Comparison of ENCODE assay signal across 26 mouse cellular contexts in genomic region chr11:121192742-121193141, GRCm38 (mm10). TPM values are rescaled to one million over a fixed set of nuclear protein-coding genes. Genes with fewer than 3 reads are reported as not detected.
DNase-seq lines count a peak whose midpoint lies in the region; ATAC-seq and TF ChIP-seq lines count a peak whose summit lies in the region.
"Had no signal": no experiment of that assay in that cellular context is flagged by ENCODE, and none has a peak within 500 bp of the region (broad histone marks: within the 10 kb centered on the region; RNA-seq: fewer than 3 reads in every experiment).

No protein-coding gene starts in this region.

- 83% methylated on average over 2 of the region's 2 CpGs for WGBS in midbrain, embryonic 11.5 days
- 56% methylated on average over 2 of the region's 2 CpGs for WGBS in kidney, embryonic 15.5 days

- no peak for TF ChIP-seq POLR2A in MEL (IDR thresholded peaks at IDR 0.05; ENCODE audit: control insufficient read depth in 1 of 2, insufficient read depth in 1 of 2, low read depth in 1 of 2, low read length in 2 of 2, poor library complexity in 1 of 2)

- TF ChIP-seq CTCF in MEL (IDR thresholded peaks at IDR 0.05 in 2 of 3, conservative IDR thresholded peaks at IDR 0.05 in 1 of 3; ENCODE audit: control insufficient read depth in 1 of 3, insufficient read depth in 1 of 3, low read depth in 2 of 3, low read length in 3 of 3, poor library complexity in 1 of 3, severe bottlenecking in 1 of 3) = no peak

- no peak overlapping the region for H3K9ac ChIP-seq in MEL (ENCODE audit: control insufficient read depth, low read depth, low read length, poor library complexity, severe bottlenecking)
- H3K9ac ChIP-seq in midbrain, embryonic 11.5 days (ENCODE audit: low read length) = no peak overlapping the region
- H3K9ac ChIP-seq in kidney, embryonic 15.5 days = no peak overlapping the region
- H3K9ac ChIP-seq: embryonic facial prominence, embryonic 13.5 days; embryonic facial prominence, embryonic 15.5 days; forebrain, embryonic 12.5 days had no signal

- H3K4me2 ChIP-seq in midbrain, embryonic 11.5 days = no peak overlapping the region
- H3K4me2 ChIP-seq in kidney, embryonic 15.5 days = no peak overlapping the region
- H3K4me2 ChIP-seq: embryonic facial prominence, embryonic 13.5 days; embryonic facial prominence, embryonic 15.5 days; forebrain, embryonic 12.5 days had no signal

- ATAC-seq in megakaryocyte-erythroid progenitor cell, adult 5-6 weeks (replicated peaks; ENCODE audit: low FRiP score, low TSS enrichment, poor library complexity, severe bottlenecking) = peak; percentile 52
- no peak for ATAC-seq in midbrain, embryonic 11.5 days (ENCODE audit: low FRiP score)
- ATAC-seq in kidney, embryonic 15.5 days (replicated peaks; ENCODE audit: low FRiP score) = no peak
- ATAC-seq: forebrain, embryonic 14.5 days; forebrain, embryonic 16.5 days had no signal

- H3K4me3 ChIP-seq in MEL (ENCODE audit: control insufficient read depth in 1 of 2, insufficient read depth in 1 of 2, low read depth in 2 of 2, low read length in 2 of 2) = no peak overlapping the region
- H3K4me3 ChIP-seq in midbrain, embryonic 11.5 days (ENCODE audit: low read depth, low read length) = no peak overlapping the region
- no peak overlapping the region for H3K4me3 ChIP-seq in kidney, embryonic 15.5 days (replicated peaks)
- H3K4me3 ChIP-seq: embryonic facial prominence, embryonic 13.5 days; embryonic facial prominence, embryonic 15.5 days; erythroblast, embryonic 14.5 days; forebrain, embryonic 10.5 days; forebrain, embryonic 12.5 days had no signal

- H3K79me2 ChIP-seq in MEL (ENCODE audit: control insufficient read depth, insufficient read depth, low read length, poor library complexity) = no peaks in the 10 kb centered on the region

- no peaks in the 10 kb centered on the region for H3K36me3 ChIP-seq in MEL (ENCODE audit: control insufficient read depth in 1 of 2, insufficient read depth in 2 of 2, low read length in 2 of 2)
- H3K36me3 ChIP-seq in midbrain, embryonic 11.5 days (ENCODE audit: control insufficient read depth, insufficient read depth, low read length) = no peaks in the 10 kb centered on the region
- H3K36me3 ChIP-seq in kidney, embryonic 15.5 days = peaks cover 6% of the 10 kb centered on the region; the same call in 1 of the 2 replicates
- H3K36me3 ChIP-seq: embryonic facial prominence, embryonic 15.5 days had no signal

- TF ChIP-seq EP300 in MEL (IDR thresholded peaks at IDR 0.05; ENCODE audit: low read depth in 1 of 2, low read length in 2 of 2) = no peak

- TF ChIP-seq RAD21 in MEL (IDR thresholded peaks at IDR 0.05; ENCODE audit: low read depth, low read length) = no peak

- H3K9me3 ChIP-seq in MEL (replicated peaks; ENCODE audit: insufficient read depth, low read length) = no peaks in the 10 kb centered on the region
- no peaks in the 10 kb centered on the region for H3K9me3 ChIP-seq in midbrain, embryonic 11.5 days (ENCODE audit: control insufficient read depth, low read length)
- H3K9me3 ChIP-seq in kidney, embryonic 15.5 days (replicated peaks) = no peaks in the 10 kb centered on the region
- H3K9me3 ChIP-seq: embryonic facial prominence, embryonic 13.5 days; embryonic facial prominence, embryonic 15.5 days; forebrain, embryonic 10.5 days; forebrain, embryonic 12.5 days had no signal

- no peaks in the 10 kb centered on the region for H3K4me1 ChIP-seq in MEL (ENCODE audit: control insufficient read depth in 1 of 2, insufficient read depth in 2 of 2, low read length in 2 of 2)
- H3K4me1 ChIP-seq in midbrain, embryonic 11.5 days (ENCODE audit: control insufficient read depth, insufficient read depth, low read length) = no peaks in the 10 kb centered on the region
- H3K4me1 ChIP-seq in kidney, embryonic 15.5 days = peaks cover 4% of the 10 kb centered on the region; the same call in 1 of the 2 replicates
- H3K4me1 ChIP-seq: embryonic facial prominence, embryonic 13.5 days; embryonic facial prominence, embryonic 15.5 days; forebrain, embryonic 10.5 days; forebrain, embryonic 12.5 days had no signal

- no peak overlapping the region for H3K27ac ChIP-seq in MEL (ENCODE audit: control insufficient read depth, low read depth, low read length)
- no peak overlapping the region for H3K27ac ChIP-seq in midbrain, embryonic 11.5 days (ENCODE audit: low read depth, low read length)
- no peak overlapping the region for H3K27ac ChIP-seq in kidney, embryonic 15.5 days
- H3K27ac ChIP-seq: embryonic facial prominence, embryonic 13.5 days; embryonic facial prominence, embryonic 15.5 days; forebrain, embryonic 10.5 days; forebrain, embryonic 12.5 days had no signal

- peak; percentile 17 for DNase-seq in MEL (ENCODE audit: low read depth, low spot score)
- peak; percentile 83 for DNase-seq in MN1 (ENCODE audit: low spot score)
- DNase-seq in midbrain, embryonic 11.5 days (ENCODE audit: low spot score, missing footprints) = no peak
- DNase-seq: adrenal gland, adult 2 months; adrenal gland, postnatal 10 days; adrenal gland, postnatal 25 days; cerebellum, adult 11 months; cerebellum, adult 18-20 months; cerebellum, adult 8-10 months; cerebellum, adult 9-11 months; cerebellum, postnatal 14 days; cerebellum, postnatal 36 days; embryo, embryonic 11 days had no signal

- no peaks in the 10 kb centered on the region for H3K27me3 ChIP-seq in MEL (ENCODE audit: control insufficient read depth in 1 of 2, insufficient read depth in 2 of 2, low read length in 2 of 2)
- H3K27me3 ChIP-seq in midbrain, embryonic 11.5 days (ENCODE audit: control insufficient read depth, insufficient read depth, low read length) = no peaks in the 10 kb centered on the region
- no peaks in the 10 kb centered on the region for H3K27me3 ChIP-seq in kidney, embryonic 15.5 days
- H3K27me3 ChIP-seq: embryonic facial prominence, embryonic 13.5 days; embryonic facial prominence, embryonic 15.5 days; forebrain, embryonic 12.5 days had no signal

TF ChIP-seq in MEL, 35 proteins besides CTCF, POLR2A, EP300 and RAD21 (continues in another document):
- TF ChIP-seq E2F4 (IDR thresholded peaks at IDR 0.05; ENCODE audit: borderline replicate concordance, low read depth, low read length) = no peak
- no peak for TF ChIP-seq MXI1 (IDR thresholded peaks at IDR 0.05; ENCODE audit: low read depth, low read length)
- no peak for TF ChIP-seq SMC3 (IDR thresholded peaks at IDR 0.05; ENCODE audit: low read depth, low read length)
- no peak for TF ChIP-seq MAFK (IDR thresholded peaks at IDR 0.05; ENCODE audit: borderline replicate concordance, low read depth, low read length)
- TF ChIP-seq MYB (IDR thresholded peaks at IDR 0.05; ENCODE audit: low read depth, low read length) = no peak
- no peak for TF ChIP-seq BHLHE40 (IDR thresholded peaks at IDR 0.05; ENCODE audit: borderline replicate concordance, low read depth, low read length)
- no peak for TF ChIP-seq USF1 (IDR thresholded peaks at IDR 0.05; ENCODE audit: low read depth, low read length)

RNA-seq across cellular contexts. Expression of gene Hexdc, which starts 11.5 kb away (rescaled TPM):
- 6.4 and 7.1 TPM in 2 replicates for total RNA-seq in MEL (2012; rRNA removed)
- polyA plus RNA-seq in MEL (2012; ENCODE audit: insufficient read depth in 1 of 2, insufficient read length in 2 of 2, low read depth in 1 of 2, low replicate concordance in 2 of 2, missing spikeins in 1 of 2) = 1 to 10 TPM in 1 of 2 experiments, not detected in 1; 9.0 TPM
- 7.2 and 7.7 TPM in 2 replicates for total RNA-seq in megakaryocyte-erythroid progenitor cell, adult 5-6 weeks (2014; fragmentation: Nextera tagmentation)
- total RNA-seq in megakaryocyte-erythroid progenitor cell, adult 5-6 weeks (2017) = 4.5 and 6.0 TPM in 2 replicates
- 5.7 and 6.3 TPM in 2 replicates for polyA plus RNA-seq in midbrain, embryonic 11.5 days (2014; fragmentation: Nextera tagmentation; extraction: Ambion mirVana)
- 9.6 and 13.7 TPM in 2 replicates for polyA plus RNA-seq in kidney, embryonic 15.5 days (2015; fragmentation: Nextera tagmentation; extraction: Ambion mirVana)

RNA-seq across cellular contexts. Expression of gene Ogfod3, which starts 11.8 kb away (rescaled TPM):
- 10.1 and 12.7 TPM in 2 replicates for total RNA-seq in MEL (2012; rRNA removed)
- polyA plus RNA-seq in MEL (2012; ENCODE audit: insufficient read depth in 1 of 2, insufficient read length in 2 of 2, low read depth in 1 of 2, low replicate concordance in 2 of 2, missing spikeins in 1 of 2) = 10 to 100 TPM in 1 of 2 experiments, not detected in 1; 12.3 TPM
- 7.8 and 16.0 TPM in 2 replicates for total RNA-seq in megakaryocyte-erythroid progenitor cell, adult 5-6 weeks (2014; fragmentation: Nextera tagmentation)
- total RNA-seq in megakaryocyte-erythroid progenitor cell, adult 5-6 weeks (2017) = 8.2 and 13.5 TPM in 2 replicates
- polyA plus RNA-seq in midbrain, embryonic 11.5 days (2014; fragmentation: Nextera tagmentation; extraction: Ambion mirVana) = 16.5 and 21.5 TPM in 2 replicates
- 31.7 and 32.0 TPM in 2 replicates for polyA plus RNA-seq in kidney, embryonic 15.5 days (2015; fragmentation: Nextera tagmentation; extraction: Ambion mirVana)

RNA-seq across cellular contexts. Expression of gene Uts2r, which starts 32.7 kb away (rescaled TPM):
- total RNA-seq in MEL (2012; rRNA removed) = not detected in 2 replicates
- polyA plus RNA-seq in MEL (2012; ENCODE audit: insufficient read depth in 1 of 2, insufficient read length in 2 of 2, low read depth in 1 of 2, low replicate concordance in 2 of 2, missing spikeins in 1 of 2) = not detected
- total RNA-seq in megakaryocyte-erythroid progenitor cell, adult 5-6 weeks (2014; fragmentation: Nextera tagmentation) = not detected in 2 replicates
- total RNA-seq in megakaryocyte-erythroid progenitor cell, adult 5-6 weeks (2017) = not detected in 2 replicates
- 0.12 TPM in 1 of 2 replicates, not detected in the other for polyA plus RNA-seq in midbrain, embryonic 11.5 days (2014; fragmentation: Nextera tagmentation; extraction: Ambion mirVana)
- 0.09 TPM in 1 of 2 replicates, not detected in the other for polyA plus RNA-seq in kidney, embryonic 15.5 days (2015; fragmentation: Nextera tagmentation; extraction: Ambion mirVana)
- total RNA-seq: adrenal gland, adult 2 months; adrenal gland, postnatal 25 days; adrenal gland, postnatal 4 days; common myeloid progenitor, adult 5-6 weeks had no signal
- polyA plus RNA-seq: C2C12; embryonic facial prominence, embryonic 11.5 days; embryonic facial prominence, embryonic 13.5 days; forebrain, embryonic 10.5 days; forebrain, embryonic 12.5 days; forebrain, embryonic 14.5 days had no signal

RNA-seq across cellular contexts. Expression of gene Cybc1, which starts 36.4 kb away (rescaled TPM):
- 42.5 and 46.1 TPM in 2 replicates for total RNA-seq in MEL (2012; rRNA removed)
- polyA plus RNA-seq in MEL (2012; ENCODE audit: insufficient read depth in 1 of 2, insufficient read length in 2 of 2, low read depth in 1 of 2, low replicate concordance in 2 of 2, missing spikeins in 1 of 2) = 10 to 100 TPM in 1 of 2 experiments, not detected in 1; 43.6 TPM
- 30.0 and 42.6 TPM in 2 replicates for total RNA-seq in megakaryocyte-erythroid progenitor cell, adult 5-6 weeks (2014; fragmentation: Nextera tagmentation)
- 18.2 and 27.2 TPM in 2 replicates for total RNA-seq in megakaryocyte-erythroid progenitor cell, adult 5-6 weeks (2017)
- polyA plus RNA-seq in midbrain, embryonic 11.5 days (2014; fragmentation: Nextera tagmentation; extraction: Ambion mirVana) = 39.6 and 42.5 TPM in 2 replicates
- 32.6 and 34.4 TPM in 2 replicates for polyA plus RNA-seq in kidney, embryonic 15.5 days (2015; fragmentation: Nextera tagmentation; extraction: Ambion mirVana)

RNA-seq across cellular contexts. Expression of gene Narf, which starts 44.3 kb away (rescaled TPM):
- total RNA-seq in MEL (2012; rRNA removed) = 31.9 and 45.3 TPM in 2 replicates
- polyA plus RNA-seq in MEL (2012; ENCODE audit: insufficient read depth in 1 of 2, insufficient read length in 2 of 2, low read depth in 1 of 2, low replicate concordance in 2 of 2, missing spikeins in 1 of 2) = 10 to 100 TPM in 1 of 2 experiments, not detected in 1; 44.9 TPM
- total RNA-seq in megakaryocyte-erythroid progenitor cell, adult 5-6 weeks (2014; fragmentation: Nextera tagmentation) = 46.0 and 51.1 TPM in 2 replicates
- 43.7 and 63.3 TPM in 2 replicates for total RNA-seq in megakaryocyte-erythroid progenitor cell, adult 5-6 weeks (2017)
- polyA plus RNA-seq in midbrain, embryonic 11.5 days (2014; fragmentation: Nextera tagmentation; extraction: Ambion mirVana) = 65.5 and 72.7 TPM in 2 replicates
- 53.8 and 60.5 TPM in 2 replicates for polyA plus RNA-seq in kidney, embryonic 15.5 days (2015; fragmentation: Nextera tagmentation; extraction: Ambion mirVana)
